Mouse (Mus musculus) heart, embryonic 11.5 days (tissue): Measurements from ENCODE around the gene Gm13283. TPM values are rescaled to one million over a fixed set of nuclear protein-coding genes. Genes with fewer than 3 reads are reported as not detected.
"Not testable (repeated sequence)": the region's sequence is repeated elsewhere in the genome, so short reads cannot be mapped to it uniquely, and the experiment has no call there.

Experiments
- ATAC-seq: fragments of 200-750 bp; cut with Nextera tagmentation; replicated peaks from 2 replicates; pipeline ENCODE4 v1.8.0; 2017; ENCODE audit warnings: moderate library complexity; ENCODE audit not compliant: insufficient number of reproducible peaks, low FRiP score, low TSS enrichment
- H3K27ac ChIP-seq: fragments of 300-500 bp; sonication (generic); 2 replicates; pipeline ENCODE4 v1.5.1; 2014; ENCODE audit warnings: mild to moderate bottlenecking, low read depth, low read length
- H3K27me3 ChIP-seq: fragments of 300-500 bp; sonication (generic); 2 replicates; pipeline ENCODE4 v1.6.1; 2014; ENCODE audit warnings: mild to moderate bottlenecking, low read length, mixed read lengths; ENCODE audit not compliant: control insufficient read depth, insufficient read depth
- H3K36me3 ChIP-seq: fragments of 300-500 bp; sonication (generic); 2 replicates; pipeline ENCODE4 v1.6.1; 2014; ENCODE audit warnings: mild to moderate bottlenecking, low read length, moderate library complexity, mixed read lengths; ENCODE audit not compliant: control insufficient read depth, insufficient read depth
- H3K4me1 ChIP-seq: fragments of 300-500 bp; sonication (generic); 2 replicates; pipeline ENCODE4 v1.6.1; 2014; ENCODE audit warnings: low read length; ENCODE audit not compliant: control insufficient read depth, insufficient read depth
- H3K4me2 ChIP-seq: fragments of 300-500 bp; sonication (generic); 2 replicates; pipeline ENCODE4 v1.6.1; 2014; ENCODE audit warnings: mild to moderate bottlenecking, moderate library complexity
- H3K4me3 ChIP-seq: fragments of 300-500 bp; sonication (generic); 2 replicates; pipeline ENCODE4 v1.5.1; 2014; ENCODE audit warnings: low read depth, low read length
- H3K9ac ChIP-seq: fragments of 300-500 bp; sonication (generic); 2 replicates; pipeline ENCODE4 v1.6.1; 2014; ENCODE audit warnings: mild to moderate bottlenecking, low read depth, low read length, moderate library complexity
- H3K9me3 ChIP-seq: fragments of 300-500 bp; sonication (generic); replicated peaks from 2 replicates; pipeline ENCODE4 v1.6.1; 2016; ENCODE audit warnings: low read length; ENCODE audit not compliant: control insufficient read depth
- WGBS: fragments of 180-500 bp; shearing (Covaris S2); extraction: QIAGEN DNeasy Blood & Tissue Kit; methylation state at CpG from one replicate; pipeline ENCODE4 v1.1.7; 2014; ENCODE audit not compliant: insufficient replicate concordance; 5-methylcytosine and 5-hydroxymethylcytosine counted together
- polyA plus RNA-seq: library from polyadenylated mRNA; unstranded; fragments of >200 nt; fragmentation: Nextera tagmentation; extraction: Ambion mirVana; gene quantifications from 2 replicates; pipeline ENCODE4 v1.2.1, GENCODE M21; 2014

The Gm13283 gene
- polyA plus RNA-seq: 0.39 and 0.56 TPM in 2 replicates

- H3K27ac ChIP-seq: peak within 1 kb of the TSS; percentile 29; the same call in 1 of the 2 replicates
Measured at GRCm38 (mm10) chr4:88759610-88760268, at the start of gene Gm13283. Gene Gm13283, plus strand, starts transcription at chr4:88760119.

DNA sequence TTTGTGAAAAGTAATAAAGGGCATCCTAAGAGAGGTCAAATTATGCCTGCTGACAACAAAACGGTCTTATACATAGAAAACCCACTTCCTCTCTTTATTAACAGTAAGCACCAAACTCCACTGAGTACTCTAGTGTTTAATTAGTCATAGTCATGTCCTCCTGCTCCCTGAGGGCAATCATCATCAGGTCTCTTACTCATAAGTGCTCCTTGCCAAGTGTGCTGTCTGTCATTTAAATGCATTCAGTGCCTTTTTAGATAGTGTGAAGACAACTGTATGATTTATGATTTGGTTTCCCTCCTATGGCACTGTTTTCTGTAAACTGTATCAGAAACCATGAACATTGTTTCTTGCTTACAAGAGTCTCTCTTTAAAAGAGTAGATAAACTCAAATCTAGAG is 45.6 kb upstream of the Gm13283 start:
- Histone ChIP-seq H3K4me1 (peaks cover 2% of the 10 kb centered on the region; the same call in 1 of the 2 replicates), H3K4me3 (no peak overlapping the region), H3K9me3 (no peaks in the 10 kb centered on the region), H3K4me2 (no peak overlapping the region), H3K36me3 (peaks cover 13% of the 10 kb centered on the region), H3K27me3 (no peaks in the 10 kb centered on the region), H3K9ac (no peak overlapping the region), H3K27ac (no peak overlapping the region)
- WGBS: 89% methylated on average over 1 of the region's 1 CpGs
- no peak for ATAC-seq

More at GRCm38 (mm10) chr4:88759610-88760268, at the start of gene Gm13283:
- not testable (repeated sequence) for H3K9ac ChIP-seq, H3K27me3 ChIP-seq, ATAC-seq, H3K9me3 ChIP-seq, H3K36me3 ChIP-seq, H3K4me1 ChIP-seq
- peak within 1 kb of the TSS; percentile 49 for H3K4me2 ChIP-seq
- WGBS: 20% methylated on average over 7 of the region's 14 CpGs
- H3K4me3 ChIP-seq: peak within 1 kb of the TSS; percentile 27; the same call in 1 of the 2 replicates

DNA sequence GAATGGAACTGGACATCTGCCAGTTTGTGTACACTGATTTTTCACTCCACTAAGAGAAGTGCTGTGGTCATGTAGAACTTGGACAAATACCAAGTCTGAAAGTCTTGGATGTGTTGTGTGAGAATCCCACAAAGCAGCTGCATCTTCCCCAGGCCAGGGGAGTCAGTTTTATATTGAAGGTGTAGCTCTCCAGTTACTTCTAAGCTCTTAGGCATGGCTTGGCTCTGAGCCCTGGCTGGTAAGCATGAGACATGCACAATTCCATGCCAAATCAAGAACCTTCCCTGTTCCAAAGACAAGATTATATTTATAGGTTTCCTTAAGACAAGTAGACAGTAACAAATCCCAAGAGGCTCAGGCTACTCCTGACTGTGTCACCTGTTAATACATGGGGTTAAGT is 44.9 kb upstream of the Gm13283 start:
- H3K4me2 ChIP-seq: no peak overlapping the region
- ATAC-seq: no peak

DNA sequence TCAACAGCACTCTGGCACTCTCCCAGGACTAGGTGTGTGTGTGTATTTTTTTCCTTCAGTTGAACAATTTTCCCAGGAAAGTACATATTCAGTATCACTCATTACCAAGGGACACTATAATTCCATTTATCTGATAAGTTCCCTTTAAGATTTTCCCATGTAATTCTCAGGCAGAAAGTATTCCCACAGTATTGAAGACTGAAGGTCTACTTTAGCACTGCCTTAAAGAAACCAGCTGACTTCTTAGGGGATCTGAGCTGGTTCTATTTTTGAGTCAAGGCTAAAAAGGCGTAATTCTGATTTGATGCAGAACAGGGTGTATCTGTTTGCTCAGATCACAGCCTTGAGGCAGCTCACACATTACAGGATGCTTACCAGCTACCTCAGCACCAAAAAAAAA is 41.2 kb upstream of the Gm13283 start:
- H3K4me1 ChIP-seq: peaks cover 15% of the 10 kb centered on the region
- no peaks in the 10 kb centered on the region for H3K9me3 ChIP-seq
- H3K9ac ChIP-seq: 0 out of 2 replicates have a peak overlapping the region, but pooled peaks have one; percentile 22
- no peak for ATAC-seq
- peak overlapping the region; percentile 71 for H3K4me2 ChIP-seq
- H3K36me3 ChIP-seq: peaks cover 17% of the 10 kb centered on the region
- H3K27me3 ChIP-seq: no peaks in the 10 kb centered on the region
- 33% methylated on average over 1 of the region's 1 CpGs for WGBS
- no peak overlapping the region for H3K27ac ChIP-seq
- H3K4me3 ChIP-seq: peak overlapping the region; percentile 40

More for the DNA sequence above, 44.9 kb upstream of the Gm13283 start:
- peaks cover 13% of the 10 kb centered on the region for H3K36me3 ChIP-seq
- H3K9me3 ChIP-seq: no peaks in the 10 kb centered on the region
- no peaks in the 10 kb centered on the region for H3K27me3 ChIP-seq
- no peak overlapping the region for H3K27ac ChIP-seq
- H3K4me3 ChIP-seq: no peak overlapping the region
- no peak overlapping the region for H3K9ac ChIP-seq
- H3K4me1 ChIP-seq: peaks cover 4% of the 10 kb centered on the region

- H3K9me3 ChIP-seq: no peaks in the 10 kb centered on the region
- H3K4me2 ChIP-seq: peak within 1 kb of the TSS; percentile 76
- H3K27me3 ChIP-seq: no peaks in the 10 kb centered on the region
- ATAC-seq: peak; percentile 96
- H3K36me3 ChIP-seq: peaks cover 9% of the 10 kb centered on the region; the same call in 1 of the 2 replicates
- WGBS: under 1% methylated on average over 76 of the region's 82 CpGs
- H3K4me3 ChIP-seq: peak within 1 kb of the TSS; percentile 87
- H3K27ac ChIP-seq: peak within 1 kb of the TSS; percentile 98
- H3K4me1 ChIP-seq: peaks cover 15% of the 10 kb centered on the region
- H3K9ac ChIP-seq: peak within 1 kb of the TSS; percentile 98
Measured at GRCm38 (mm10) chr4:88721791-88722721, 37.9 kb upstream of the Gm13283 start, which contains the start of the genes Gm26566 and Klhl9. Gene Gm26566, plus strand, starts transcription at chr4:88721805. Gene Klhl9, minus strand, starts transcription at chr4:88722465.

- Histone ChIP-seq H3K27me3 (no peaks in the 10 kb centered on the region), H3K4me1 (peaks cover 13% of the 10 kb centered on the region), H3K4me3 (no peak overlapping the region), H3K36me3 (0 out of 2 replicates have a peak, but pooled peaks cover 5% of the 10 kb centered on the region), H3K9ac (no peak overlapping the region), H3K9me3 (no peaks in the 10 kb centered on the region), H3K27ac (no peak overlapping the region), H3K4me2 (no peak overlapping the region)
- 67% methylated on average over 8 of the region's 8 CpGs for WGBS
- no peak for ATAC-seq
Measured at GRCm38 (mm10) chr4:88723497-88724090, 36.3 kb upstream of the Gm13283 start.

- Histone ChIP-seq H3K4me3 (no peak overlapping the region), H3K36me3 (no peaks in the 10 kb centered on the region), H3K4me1 (no peaks in the 10 kb centered on the region), H3K27me3 (no peaks in the 10 kb centered on the region), H3K4me2 (no peak overlapping the region), H3K9me3 (no peaks in the 10 kb centered on the region), H3K9ac (no peak overlapping the region), H3K27ac (no peak overlapping the region)
- ATAC-seq: no peak
- WGBS: 74% methylated on average over 6 of the region's 6 CpGs
Measured at GRCm38 (mm10) chr4:88726727-88727126, 33.2 kb upstream of the Gm13283 start.

- ATAC-seq: no peak
Measured at GRCm38 (mm10) chr4:88727324-88727723, 32.6 kb upstream of the Gm13283 start.

More at GRCm38 (mm10) chr4:88727324-88727723, 32.6 kb upstream of the Gm13283 start:
- H3K4me3 ChIP-seq: no peak overlapping the region
- H3K9me3 ChIP-seq: no peaks in the 10 kb centered on the region
- H3K4me2 ChIP-seq: no peak overlapping the region
- no peaks in the 10 kb centered on the region for H3K27me3 ChIP-seq
- WGBS: 10% methylated on average over 1 of the region's 1 CpGs
- no peaks in the 10 kb centered on the region for H3K4me1 ChIP-seq
- no peak overlapping the region for H3K9ac ChIP-seq
- H3K27ac ChIP-seq: no peak overlapping the region
- no peaks in the 10 kb centered on the region for H3K36me3 ChIP-seq
